Mouse (Mus musculus) urinary bladder, postnatal 4 days (tissue): ENCODE data around the gene Nfatc3.

Experiments used
- DNase-seq, 2 experiments: peaks; one replicate each; pipeline ENCODE4 v3.0.0; 2021 to 2022; ENCODE audit warnings: low spot score in 2 of 2

The Nfatc3 gene

GRCm38 (mm10) chr8:106056455-106056982, 2.1 kb upstream of the Nfatc3 start:
- no peak for DNase-seq

- peak in 1 of 2 experiments; percentile 67 for DNase-seq
These were observed 1.2 kb downstream of the Nfatc3 start for GRCm38 (mm10) chr8:106059613-106060371.

GRCm38 (mm10) chr8:106060521-106060920, 1.9 kb downstream of the Nfatc3 start:
- DNase-seq = no peak

DNA sequence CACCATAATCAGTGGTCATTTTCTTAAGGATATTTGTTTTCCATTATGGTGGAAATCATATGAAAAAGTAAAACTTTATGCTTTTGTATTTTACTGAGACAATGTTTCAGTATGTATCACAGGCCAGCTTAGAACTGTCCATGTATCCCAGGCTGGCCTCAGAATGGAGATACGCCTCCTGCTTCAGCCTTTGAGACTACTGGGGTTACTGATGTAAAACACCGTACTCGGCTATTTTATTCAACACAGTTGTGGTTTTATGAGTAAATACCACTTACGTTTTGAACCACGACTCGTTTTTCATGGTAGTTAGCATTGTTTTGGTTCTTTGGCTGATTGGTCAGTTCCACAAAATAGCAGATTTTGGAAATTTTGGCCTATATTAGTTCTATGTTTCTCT, 3.0 kb downstream of the Nfatc3 start:
- no peak for DNase-seq

DNA sequence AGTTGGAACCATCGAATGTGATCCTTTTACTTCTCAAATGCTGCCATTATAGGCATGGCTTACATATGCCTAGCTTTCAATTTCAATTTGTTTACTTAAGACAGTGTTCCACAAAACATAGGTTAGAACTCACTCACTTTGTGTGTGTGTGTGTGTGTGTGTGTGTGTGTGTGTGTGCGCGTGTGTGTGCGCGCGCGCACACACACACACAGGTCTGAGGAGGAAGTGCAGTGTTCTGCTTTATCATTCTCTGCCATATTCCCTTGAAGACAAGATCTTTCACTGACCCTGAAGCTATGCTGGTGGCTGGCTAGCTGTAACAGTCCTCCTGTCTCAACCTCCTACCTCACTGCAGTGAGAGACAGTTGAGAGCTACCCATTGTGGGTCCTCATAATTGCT, 4.4 kb downstream of the Nfatc3 start:
- no peak for DNase-seq

GRCm38 (mm10) chr8:106066721-106067120, 8.1 kb downstream of the Nfatc3 start:
- no peak for DNase-seq

- DNase-seq = no peak
These were observed 10.9 kb downstream of the Nfatc3 start for GRCm38 (mm10) chr8:106069565-106069964.

DNA sequence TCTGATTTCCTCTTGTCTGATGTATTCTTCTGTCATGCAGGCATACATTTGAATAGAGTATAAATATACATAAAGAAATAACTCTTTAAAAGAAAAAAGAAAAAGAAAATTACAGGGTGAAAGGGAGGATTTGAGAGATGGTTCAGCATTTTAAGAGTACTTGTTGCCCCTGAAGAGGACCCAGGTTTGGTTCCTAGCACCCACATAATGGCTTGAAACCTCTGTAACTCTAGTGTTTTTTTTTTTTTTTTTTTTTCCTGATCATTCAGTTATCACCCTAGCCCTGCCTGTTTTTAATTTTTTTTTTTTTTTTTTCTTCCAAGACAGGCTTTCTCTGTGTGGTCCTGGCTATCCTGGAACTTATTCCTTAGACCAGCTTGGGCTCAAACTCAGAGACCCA, 13.5 kb downstream of the Nfatc3 start:
- no peak for DNase-seq

- no peak for DNase-seq
These were observed 15.6 kb downstream of the Nfatc3 start for GRCm38 (mm10) chr8:106074236-106074635.

DNA sequence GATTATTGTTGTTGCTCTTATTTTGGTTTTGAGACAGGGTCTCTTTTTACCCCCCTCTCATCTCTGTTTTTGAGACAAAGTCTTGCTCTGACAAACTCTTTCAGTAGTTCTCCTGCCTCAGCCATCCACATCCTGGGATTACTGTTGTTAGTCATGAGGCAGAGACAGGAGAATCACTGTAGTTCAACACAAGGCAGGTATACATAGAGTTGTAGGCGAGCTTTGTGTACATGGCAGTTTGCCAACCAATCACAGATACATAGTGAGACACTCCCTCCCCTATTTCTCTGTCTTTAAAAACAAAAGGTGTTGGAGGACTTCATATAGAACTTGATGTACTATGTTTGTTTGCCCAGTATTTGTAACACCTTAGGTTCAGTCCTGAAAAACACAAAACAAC, 16.0 kb downstream of the Nfatc3 start:
- no peak for DNase-seq

- no peak for DNase-seq
These were observed 16.7 kb downstream of the Nfatc3 start for GRCm38 (mm10) chr8:106075161-106075862.

DNA sequence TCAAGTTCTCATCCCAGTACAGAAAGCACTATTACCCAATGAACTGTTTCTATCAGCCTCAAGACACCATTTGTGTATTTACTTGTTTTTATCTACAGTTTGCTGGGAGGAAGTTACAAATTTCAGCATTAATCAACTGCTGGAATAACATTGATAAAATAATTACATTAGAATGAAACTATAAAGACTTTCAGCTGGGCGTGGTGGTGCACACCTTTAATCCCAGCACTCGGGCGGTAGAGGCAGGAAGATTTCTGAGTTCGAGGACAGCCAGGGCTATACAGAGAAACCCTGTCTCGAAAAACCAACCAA, 17.2 kb downstream of the Nfatc3 start:
- DNase-seq = no peak

GRCm38 (mm10) chr8:106076612-106077011, 18.0 kb downstream of the Nfatc3 start:
- no peak for DNase-seq

DNA sequence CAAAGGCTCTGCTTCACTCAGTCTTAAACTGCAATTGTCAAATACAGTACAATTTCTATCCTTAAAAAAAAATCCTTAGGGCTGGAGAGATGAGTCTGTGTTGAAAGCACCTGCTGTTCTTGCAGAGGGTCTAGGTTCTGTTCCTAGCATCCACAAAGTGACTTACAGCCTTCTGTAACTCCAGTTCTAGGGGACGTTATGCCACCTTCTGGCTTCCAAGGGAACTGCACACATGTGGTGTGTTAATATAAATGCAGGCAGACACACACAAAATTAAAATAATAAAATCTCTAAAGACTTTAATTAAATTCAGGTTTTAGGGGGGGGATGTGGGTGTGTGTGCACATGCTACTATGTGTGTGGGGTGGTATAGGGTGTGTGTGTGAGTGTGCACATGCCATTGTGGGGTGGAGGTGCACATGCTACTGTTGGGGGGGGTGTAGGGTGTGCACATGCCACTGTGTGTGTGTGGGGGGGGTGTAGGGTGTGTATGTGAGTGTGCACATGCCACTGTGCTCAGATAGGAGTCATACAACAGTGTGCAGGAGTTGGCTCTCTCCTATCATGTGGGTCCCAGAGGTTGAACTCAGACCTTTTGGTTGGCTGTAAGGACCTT, 18.9 kb downstream of the Nfatc3 start:
- DNase-seq = no peak

- no peak for DNase-seq
These were observed 43.7 kb downstream of the Nfatc3 start for GRCm38 (mm10) chr8:106102321-106102720.

GRCm38 (mm10) chr8:106103888-106104287, 45.2 kb downstream of the Nfatc3 start:
- no peak for DNase-seq

DNA sequence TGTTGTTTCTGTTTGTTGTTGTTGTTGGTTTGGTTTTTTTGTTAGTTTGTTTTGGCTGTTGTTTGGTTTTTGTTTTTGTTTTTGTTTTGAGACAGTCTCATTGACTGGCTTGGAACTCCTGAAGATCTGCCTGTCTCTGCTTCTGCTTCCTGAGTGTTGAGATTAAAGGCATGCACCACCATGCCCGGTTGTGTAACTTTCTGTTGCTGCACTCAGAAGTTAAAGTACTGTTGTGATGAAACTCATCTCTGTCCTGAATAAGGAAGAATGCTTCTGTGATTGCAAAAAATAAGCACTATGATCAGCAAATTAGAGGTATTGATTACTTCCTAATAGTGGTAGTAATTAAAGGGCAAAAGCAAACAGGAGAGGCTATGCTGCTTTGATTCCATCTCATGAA, 47.6 kb downstream of the Nfatc3 start:
- no peak for DNase-seq

GRCm38 (mm10) chr8:106108080-106108479, 49.4 kb downstream of the Nfatc3 start:
- DNase-seq = peak; percentile 41 to 82

- peak; percentile 48 to 77 for DNase-seq
These were observed 50.1 kb downstream of the Nfatc3 start for GRCm38 (mm10) chr8:106108729-106109128.

GRCm38 (mm10) chr8:106112041-106112440, 53.4 kb downstream of the Nfatc3 start:
- DNase-seq = no peak

- no peak for DNase-seq
These were observed 53.9 kb downstream of the Nfatc3 start for GRCm38 (mm10) chr8:106112514-106112913.

DNA sequence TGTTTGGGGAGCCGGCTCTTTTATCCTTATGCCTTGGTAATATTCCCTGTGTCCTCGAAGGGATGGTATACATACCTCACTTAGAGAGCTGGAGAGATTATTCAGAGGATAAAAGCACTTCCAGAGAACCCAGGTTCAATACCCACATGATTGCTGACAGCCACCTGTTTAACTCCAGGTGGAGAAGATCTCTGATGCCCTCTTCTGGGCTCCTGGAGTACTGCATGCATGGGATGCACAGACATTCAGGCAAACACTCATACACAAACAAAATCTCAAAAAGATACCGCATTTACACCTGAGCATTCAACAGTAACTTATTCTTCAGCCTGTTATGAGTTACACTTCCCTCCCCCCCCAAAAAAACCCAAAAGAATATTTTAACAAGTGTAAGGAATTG, 57.3 kb downstream of the Nfatc3 start:
- DNase-seq = no peak

DNA sequence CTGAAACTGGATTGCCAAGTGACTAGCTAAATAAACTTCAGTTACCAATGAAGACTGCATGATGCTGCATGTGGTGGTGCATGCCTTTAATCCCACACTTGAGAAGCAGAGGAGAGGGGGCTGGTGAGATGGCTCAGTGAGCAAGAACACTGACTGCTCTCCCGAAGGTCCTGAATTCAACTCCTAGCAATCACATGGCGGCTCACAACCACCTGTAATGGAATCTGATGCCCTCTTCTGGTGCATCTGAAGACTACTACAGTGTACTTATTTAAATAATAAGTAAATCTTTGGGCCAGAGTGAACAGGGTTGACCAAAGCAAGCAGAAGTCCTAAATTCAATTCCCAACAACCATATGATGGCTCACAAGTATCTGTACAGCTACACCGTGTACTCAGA, 64.8 kb downstream of the Nfatc3 start:
- DNase-seq = no peak
